Mouse (Mus musculus) kidney, postnatal 4 days (tissue): ENCODE data around the gene Pms1.
"Not testable (repeated sequence)": the region's sequence is repeated elsewhere in the genome, so short reads cannot be mapped to it uniquely, and the experiment has no call there.

Source experiments
- DNase-seq, 2 experiments: peaks; one replicate each; pipeline ENCODE4 v3.0.0; 2021; ENCODE audit warnings: mixed read lengths in 2 of 2

The Pms1 gene

DNA sequence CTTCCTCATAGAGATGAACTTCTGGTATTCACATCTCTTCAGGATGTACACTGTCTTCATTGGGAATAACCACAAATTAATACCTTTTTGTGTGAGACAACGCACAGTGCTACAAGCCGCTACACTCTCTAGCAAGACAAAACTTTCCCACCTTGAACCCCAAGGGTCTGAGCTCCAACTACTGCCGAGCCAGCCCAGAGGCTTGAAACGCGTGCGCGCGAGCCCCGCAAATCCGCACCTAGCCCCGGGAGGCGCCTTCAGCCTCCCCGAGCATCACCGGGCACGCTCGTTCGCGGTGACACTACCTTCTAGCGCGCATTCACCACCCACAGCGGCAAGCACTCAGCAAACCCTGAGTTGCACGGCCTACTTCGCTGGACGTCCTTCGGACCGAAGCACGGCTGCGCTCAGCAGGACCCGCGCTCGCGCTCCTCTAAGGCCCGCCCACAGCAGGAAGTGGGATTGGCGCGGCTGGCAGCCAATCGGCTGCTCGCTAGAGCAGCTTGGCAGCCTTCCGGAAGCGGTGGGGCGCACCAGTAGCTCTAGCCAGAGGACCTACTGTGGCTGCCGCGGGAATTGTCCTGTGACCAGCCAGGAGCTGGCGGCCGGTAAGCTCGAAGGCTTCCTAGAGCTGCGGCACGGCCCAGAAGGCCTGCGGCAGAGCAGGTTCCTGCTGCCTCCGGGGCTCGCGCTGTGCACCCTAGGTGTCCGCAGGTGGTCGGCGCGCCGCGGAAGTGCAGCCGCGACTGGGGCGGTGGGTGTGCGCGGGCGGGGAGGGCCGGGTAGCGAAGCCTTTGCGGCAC, at the start of gene Pms1, which contains the start of the genes Ormdl1 and Gm28778:
TSS of gene Pms1 (minus strand) at position 438 of the 803 bp plus-strand sequence.
TSS of gene Ormdl1 (plus strand) at position 515 of the 803 bp plus-strand sequence.
TSS of gene Gm28778 (plus strand) at position 531 of the 803 bp plus-strand sequence.
- peak; percentile 96 to 97 for DNase-seq

DNA sequence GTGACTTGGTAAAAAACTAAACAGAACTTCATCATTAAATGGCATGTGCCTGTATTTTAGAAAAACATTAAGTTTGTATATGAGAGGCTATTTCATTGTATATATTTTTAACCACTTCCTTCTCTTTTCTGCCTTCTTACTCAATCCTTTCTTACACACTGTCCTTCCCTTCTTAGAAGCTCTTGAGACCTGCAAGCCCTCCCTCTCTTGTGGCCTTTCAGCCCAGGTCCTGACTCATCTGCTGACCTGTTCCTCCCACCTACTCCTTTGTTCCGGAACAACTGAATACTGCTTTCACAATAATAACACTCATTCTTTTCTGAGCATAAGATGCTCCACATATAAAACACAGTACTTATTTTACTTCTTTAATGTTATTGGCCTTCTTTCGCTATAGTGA, 44.3 kb upstream of the Pms1 start:
- no peak for DNase-seq

DNA sequence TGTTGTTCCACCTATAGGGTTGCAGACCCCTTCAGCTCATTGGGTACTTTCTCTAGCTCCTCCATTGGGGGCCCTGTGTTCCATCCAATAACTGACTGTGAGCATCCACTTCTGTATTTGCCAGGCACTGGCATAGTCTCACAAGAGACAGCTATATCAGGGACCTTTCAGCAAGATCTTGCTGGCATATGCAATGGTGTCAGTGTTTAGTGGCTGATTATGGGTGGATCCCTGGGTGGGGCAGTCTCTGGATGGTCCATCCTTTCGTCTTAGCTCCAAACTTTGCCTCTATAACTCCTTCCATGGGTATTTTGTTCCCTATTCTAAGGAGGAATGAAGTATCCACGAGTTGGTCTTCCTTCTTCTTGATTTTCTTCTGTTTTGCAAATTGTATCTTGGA, 40.6 kb upstream of the Pms1 start:
- DNase-seq, result not testable (repeated sequence)

DNA sequence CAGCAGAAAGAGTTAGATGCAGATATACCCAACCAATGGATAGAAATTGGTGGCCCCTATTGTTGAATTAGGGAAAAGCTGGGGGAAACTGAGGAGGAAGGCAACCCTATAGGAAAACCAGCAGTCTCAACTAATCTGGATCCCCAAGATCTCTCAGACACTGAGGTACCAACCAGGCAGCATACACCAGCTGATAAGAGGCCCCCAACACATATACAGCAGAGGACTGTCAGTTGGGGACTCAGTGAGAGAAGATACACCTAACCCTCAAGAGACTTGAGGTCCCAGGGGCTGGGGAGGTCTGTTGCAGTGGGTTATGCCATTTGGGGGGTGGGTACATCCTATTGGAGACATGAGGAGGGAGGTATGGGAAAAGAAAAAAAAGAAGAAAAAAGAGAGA, 38.6 kb upstream of the Pms1 start:
- DNase-seq, result no peak

DNA sequence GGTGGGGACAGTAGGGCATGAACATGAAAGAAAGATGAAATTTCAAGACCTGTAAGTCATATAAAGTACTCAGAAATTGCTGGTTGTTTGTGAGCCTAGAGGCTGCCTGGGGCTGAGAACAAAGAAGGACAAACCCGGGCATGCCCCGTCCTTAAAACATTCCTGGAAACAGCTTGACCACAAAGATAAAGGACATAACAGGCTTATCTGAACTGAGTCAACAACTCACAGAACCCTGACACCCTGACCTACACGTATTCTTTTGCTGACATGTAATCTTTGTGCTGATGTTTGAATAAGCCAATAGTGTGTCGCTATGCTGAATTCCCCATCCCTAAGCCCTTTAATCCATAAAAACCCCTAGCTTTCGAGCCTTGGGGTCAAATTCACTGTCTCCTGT, 36.7 kb upstream of the Pms1 start:
- not testable (repeated sequence) for DNase-seq

DNA sequence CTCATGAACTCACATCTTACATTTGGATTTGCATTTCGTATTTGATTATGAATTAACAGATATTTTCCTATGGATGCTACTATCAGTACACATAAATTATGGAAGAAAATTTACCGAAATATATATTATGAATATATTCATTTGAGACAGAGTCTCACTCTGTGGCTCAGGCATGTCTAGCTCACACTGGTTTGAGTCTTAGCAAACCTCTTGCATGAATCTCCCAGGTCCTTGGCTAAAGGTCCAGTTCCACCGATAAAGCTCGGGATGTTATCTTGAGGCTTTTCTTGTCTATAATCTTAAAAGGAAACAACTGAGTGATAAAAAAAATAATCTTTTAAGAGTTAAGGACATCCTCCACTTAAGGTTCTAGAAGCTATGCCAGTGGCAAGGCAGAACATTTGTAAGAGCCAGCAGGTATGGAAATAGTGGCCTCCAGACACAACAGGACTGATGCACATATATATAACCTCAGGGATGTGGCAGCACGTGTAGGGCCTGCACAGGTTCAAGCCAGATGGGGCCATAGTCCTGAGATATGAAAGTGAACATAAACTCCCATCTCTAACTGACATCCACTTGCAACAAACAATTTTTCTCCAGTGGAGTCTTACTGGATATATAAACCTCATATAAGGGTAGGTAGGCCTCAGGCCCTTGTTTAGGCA, 28.1 kb upstream of the Pms1 start:
- no peak for DNase-seq

DNA sequence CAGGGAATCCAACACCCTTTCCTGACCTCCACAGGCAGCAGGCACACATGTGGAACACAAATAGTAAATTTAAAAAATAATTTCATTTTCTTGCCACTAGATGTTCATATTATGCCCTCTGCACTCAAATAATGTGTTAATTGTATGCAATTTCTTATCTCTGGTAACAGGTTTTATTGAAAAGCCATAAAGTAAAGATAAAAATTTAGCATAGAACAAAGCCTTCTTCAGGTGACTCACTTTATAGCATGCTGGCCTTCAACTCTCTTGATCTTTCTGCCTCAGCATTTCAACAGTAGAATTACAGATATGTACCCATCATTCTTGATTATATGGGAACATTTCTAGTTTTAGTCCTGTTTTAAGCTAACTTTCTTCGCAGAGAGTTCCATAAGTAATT, 27.5 kb upstream of the Pms1 start:
- no peak for DNase-seq

DNA sequence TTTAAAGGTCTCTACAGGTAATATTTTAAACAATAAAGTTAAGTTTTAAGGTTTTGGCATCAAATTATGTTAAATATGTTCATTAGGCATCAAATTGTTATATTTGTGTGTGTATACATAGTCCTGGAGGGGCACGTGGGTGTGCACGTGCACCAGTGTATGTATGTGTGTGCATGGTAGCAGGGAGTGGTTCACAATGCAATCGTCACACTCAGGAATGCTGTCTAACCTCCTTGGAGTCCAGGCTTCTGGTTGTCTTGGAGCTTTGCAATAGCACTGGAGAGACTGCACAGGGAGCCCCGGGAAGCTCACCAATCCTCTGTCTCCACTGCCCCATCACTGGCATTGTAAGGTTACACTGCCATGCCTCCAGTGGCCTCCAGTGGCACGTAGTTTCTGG, 26.4 kb upstream of the Pms1 start:
- no peak for DNase-seq

DNA sequence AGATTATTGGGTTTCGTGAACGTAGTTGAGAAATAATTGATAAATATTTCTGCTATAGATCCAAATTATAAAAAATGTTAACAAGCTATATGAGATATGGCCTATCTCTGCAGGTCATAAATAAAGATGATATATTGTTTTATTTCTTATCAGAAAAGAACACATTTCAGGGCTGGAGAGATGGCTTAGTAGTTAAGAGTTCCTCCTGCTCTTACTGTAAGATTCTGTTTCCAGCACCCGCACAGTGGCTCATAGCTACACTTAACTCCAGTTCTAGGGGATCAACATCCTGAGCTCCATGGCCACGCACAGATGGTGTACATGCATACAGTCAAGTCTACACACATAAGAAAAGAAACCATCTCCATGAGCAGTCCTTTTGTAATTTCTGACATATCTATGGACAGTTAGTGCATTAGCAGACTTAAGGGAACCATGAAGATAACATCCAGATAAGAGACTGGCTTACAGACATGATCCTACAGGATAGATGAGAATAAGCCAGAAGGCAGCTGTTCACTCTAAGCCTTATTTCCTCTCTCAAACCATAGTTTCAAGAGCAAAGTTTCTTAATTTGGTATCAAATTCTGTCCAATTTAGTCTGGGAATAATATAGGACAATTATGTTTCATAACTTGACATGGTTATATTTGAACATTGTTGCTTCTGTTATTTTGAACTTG, 25.0 kb upstream of the Pms1 start:
- no peak for DNase-seq

DNA sequence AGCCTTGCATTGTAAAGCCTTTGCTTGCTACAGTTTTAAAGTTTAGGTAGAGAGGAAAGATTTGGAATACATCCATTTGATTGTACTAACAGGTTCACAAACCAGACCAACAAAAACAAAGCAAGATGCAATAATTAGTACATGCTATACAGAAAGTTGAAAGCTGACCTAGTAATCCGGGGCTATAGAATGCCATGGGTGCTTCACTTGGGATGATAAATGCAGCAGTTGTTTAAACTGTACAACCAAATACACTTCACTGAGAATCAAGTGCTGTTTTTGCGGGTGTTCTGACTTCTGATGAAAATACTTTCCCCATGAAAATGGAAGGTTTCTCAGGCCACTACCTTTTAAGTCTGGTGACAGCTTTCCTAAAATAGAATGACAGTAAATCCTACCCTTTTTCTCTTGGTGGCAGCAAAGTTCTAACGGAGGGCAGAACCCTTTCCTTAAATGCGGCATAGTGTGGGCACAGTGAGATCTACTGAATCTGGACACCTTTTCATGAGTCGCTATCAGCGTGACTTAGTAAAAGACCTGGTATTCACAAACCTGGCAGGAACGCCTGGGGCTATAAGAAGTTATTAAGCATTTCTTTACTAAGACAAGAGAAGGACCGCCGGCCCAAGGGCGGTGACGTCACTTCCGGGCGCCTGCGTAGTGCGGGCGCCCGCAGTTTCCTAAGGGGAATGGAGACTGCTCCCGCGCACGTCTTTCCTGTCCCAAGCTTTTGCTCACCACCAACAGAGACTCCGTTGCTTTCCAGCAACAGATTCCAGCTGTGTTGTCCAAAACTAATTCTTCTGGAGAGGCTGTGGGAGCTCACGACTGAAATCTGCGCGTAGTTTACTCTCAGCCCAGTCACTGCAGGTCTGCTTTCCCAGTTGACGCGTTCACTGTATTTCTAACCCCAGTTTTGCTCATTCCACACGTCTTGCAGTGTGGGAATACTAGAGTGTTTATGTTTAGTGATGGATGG, 16.5 kb upstream of the Pms1 start, which contains the start of gene Osgepl1:
TSS of gene Osgepl1 (plus strand) at position 636 of the 979 bp plus-strand sequence.
- peak; percentile 90 to 94 for DNase-seq

DNA sequence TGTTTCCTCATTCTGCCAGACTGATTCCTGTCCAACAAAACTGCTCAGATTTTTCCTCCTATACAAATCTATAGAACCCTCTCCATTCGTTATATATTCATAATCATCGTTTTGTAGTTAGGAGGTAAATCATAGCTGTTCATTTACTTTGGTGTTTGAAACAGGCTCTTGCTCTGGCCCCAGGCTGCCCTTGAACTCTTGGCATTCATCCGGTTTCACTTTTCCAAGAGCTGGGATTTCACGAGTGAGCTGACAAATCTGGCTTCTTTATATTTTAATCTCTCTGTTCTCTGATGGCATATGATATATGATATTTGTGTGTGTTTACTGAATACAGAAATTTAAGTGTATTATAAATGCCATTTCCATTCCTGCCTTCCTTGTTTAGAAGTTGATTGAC, 3.7 kb upstream of the Pms1 start:
- no peak for DNase-seq

DNA sequence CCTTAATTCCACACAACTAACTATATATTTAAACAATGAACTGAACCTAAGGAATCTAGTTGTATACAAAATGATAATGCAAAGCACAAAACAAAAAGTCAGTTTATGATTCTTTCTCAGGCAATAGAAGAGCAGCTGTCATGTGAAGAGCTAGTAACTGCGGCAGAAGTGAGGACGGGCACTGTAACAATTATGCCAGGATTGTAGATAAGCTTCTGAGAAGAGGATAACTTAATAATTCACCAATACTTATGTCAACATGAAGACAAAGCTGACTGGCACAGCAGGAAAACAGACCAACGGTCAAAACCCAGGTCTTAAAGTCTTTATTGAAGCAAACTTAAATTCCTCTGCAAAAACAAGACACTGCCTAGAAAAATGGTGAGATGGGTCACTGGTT, 5.6 kb downstream of the Pms1 start:
- DNase-seq, result no peak

DNA sequence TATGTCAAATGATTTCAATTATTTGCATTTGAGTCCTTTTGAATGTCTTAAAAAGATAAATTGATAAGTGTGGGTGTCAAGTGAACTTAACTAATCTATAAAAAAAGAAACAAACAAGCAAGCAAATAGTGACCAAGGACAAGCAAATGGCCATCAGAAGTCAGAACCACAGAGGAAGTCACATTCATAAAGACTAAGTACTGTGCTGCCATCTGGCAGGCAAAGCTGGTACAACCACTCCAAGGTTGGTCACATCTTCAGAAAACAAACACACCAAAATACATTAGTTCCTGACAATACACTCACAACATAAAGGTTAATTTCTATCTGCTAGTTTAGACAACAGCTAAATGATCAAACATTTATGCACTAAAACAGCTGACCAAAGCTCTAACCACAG, 24.2 kb downstream of the Pms1 start:
- peak; percentile 58 to 62 for DNase-seq

DNA sequence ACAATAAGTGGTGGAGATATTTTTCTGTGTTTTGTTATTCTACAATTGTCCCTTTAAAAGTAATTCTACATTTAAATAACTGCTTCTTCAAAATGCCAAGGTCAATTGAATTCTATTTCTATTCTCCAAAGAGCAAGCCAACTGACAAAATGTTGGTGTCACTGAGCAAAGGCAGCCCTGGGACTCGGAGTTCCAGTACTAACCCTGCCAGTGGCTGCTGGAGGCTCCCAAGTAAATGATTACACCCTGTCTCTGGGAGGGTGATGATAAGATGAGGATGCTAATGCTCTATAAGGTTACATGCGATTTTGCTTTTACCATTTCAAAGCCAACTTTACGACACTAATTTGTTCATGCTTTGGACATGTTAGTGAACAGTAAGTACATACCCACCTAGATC, 26.9 kb downstream of the Pms1 start:
- no peak for DNase-seq

DNA sequence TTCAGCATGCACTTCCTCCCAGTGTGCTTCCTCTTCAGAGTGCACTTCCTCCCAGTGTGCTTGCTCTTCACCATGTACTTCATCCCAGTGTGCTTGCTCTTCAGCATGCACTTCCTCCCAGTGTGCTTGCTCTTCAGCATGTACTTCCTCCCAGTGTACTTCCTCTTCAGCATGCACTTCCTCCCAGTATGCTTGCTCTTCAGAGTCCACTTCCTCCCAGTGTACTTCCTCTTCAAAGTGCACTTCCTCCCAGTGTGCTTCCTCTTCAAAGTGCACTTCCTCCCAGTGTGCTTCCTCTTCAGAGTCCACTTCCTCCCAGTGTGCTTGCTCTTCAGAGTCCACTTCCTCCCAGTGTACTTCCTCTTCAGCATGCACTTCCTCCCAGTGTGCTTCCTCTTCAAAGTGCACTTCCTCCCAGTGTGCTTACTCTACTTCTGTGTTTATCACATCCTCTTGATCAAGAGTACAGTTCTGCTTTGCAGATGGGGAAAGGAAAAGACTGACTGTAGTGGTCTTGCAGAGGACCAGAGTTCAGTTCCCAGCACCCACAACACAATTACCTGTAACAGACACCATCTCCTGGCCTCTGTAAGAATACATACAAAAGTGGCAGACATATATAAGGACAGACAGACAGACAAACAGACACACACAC, 31.7 kb downstream of the Pms1 start:
- DNase-seq, result not testable (repeated sequence)

DNA sequence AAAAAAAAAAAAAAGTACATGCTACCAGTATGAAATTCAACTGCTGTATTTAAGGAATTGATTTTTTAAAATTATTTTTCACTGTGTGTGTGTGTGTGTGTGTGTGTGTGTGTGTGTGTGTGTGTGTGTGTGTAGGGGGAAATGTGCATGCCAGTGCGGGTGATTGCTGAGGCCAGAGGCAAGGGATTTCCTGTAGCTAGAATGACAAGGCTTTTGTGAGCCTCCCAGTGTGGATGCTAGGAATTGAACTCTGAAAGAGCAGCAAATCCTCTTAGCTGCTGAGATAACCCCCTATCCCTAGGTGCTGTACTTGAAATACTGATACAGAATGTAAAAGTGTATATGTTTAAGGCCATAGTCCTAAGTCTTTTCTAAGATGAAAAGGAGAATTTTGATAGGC, 70.8 kb downstream of the Pms1 start:
- DNase-seq, result no peak

DNA sequence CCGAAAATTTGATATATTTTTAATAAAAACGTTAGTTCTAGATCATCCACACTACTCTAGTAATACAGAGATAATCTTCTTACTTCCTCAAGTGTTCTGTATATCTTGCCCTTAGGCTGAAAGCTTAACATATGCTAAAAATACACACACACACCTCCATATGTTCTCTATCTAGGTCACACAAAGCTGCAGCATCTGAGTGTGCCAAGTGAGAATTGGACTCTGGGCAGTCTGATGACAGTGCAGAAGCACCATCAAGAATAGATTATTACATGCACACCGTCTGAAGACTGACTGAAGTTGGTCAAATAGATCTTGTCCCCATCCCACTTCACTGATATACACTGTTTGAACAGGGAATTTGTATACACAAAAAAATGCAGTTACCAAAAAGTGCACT, 71.2 kb downstream of the Pms1 start:
- DNase-seq, result no peak

DNA sequence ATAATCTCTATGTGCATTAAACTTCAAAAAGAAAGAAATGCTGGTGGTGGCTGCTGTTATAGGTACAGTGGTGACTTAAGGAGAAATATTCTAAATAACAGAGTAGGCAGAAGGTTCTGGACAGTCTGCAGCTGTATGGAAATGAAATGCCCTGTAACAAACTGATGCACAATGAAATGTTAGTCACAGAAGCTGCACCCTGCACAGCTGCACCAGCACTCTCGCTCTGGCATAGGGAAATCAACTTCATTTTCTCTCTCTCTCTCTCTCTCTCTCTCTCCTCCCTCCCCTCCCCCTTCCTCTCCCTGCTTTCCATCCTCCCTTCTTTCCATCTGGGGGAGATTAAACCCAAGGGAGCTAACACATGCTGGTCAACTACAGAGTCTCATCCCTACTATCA, 72.0 kb downstream of the Pms1 start:
- no peak for DNase-seq

DNA sequence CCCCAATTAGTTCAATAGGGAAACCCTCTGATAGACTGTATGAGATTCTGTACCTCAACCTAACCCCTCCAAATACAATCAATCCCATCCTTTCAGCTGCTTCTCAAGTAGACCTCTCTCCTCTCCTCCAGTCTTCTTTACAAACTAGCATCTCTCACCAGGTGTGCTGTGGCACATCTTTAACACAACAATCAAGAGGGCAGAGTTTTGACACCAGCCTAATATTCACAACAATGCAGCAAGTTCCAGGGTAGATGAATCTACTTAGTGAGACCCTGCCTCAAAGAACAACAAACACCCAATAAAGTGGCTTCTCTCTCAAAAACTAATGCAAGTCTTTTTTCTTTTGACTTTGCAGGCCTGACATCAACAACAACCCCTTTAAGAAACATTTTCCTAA, 86.7 kb downstream of the Pms1 start:
- DNase-seq, result no peak

DNA sequence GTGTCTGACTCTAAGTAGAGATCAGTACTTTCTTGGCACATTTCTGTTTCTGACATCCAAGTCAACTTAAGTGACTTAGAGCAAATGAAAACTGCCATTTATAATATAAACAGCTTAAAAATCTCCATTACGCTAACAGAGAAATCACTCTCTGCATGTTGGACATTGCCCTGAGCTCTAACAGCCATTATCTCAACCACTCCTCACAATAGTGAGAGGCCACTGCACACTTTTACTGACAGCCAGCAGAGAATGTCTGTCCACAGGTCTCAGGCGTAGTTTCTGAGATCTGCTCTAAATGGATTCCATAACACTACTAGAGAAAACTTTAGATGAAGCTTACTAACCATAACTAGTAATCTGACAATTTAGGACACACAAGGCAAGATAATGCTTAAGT, 92.9 kb downstream of the Pms1 start:
- DNase-seq, result no peak

DNA sequence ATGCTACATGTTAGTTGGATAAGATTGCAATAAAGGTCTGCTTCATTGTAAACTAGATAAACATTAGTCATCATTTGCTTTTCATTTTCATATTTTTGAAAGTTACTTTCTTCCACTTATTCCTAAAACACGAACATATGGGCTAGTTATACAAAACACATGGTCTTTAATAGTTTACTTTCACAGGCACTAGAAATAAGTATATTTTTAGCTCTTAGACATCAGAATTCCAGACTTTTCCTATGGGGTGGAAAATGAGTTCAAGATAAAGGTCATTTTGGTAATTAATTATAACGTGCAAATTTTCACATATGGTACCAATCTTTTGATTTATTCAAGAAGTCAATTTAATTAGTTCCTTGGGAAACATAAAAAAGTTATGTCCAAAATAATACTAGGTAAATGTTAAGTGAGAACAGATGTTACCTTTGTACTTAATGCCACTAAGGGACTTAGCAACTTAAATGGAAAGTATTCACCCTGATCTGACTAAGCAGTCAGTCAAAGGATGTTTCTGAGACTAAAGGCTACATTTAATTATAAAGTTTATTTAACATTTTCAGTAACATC, 95.1 kb downstream of the Pms1 start:
- no peak for DNase-seq
